Mouse (Mus musculus) thymus, postnatal 4 days (tissue): Measurements from ENCODE around the gene Acin1.

Experiments used
- DNase-seq: peaks from one replicate; pipeline ENCODE4 v3.0.0; 2021

Gene Acin1

DNA sequence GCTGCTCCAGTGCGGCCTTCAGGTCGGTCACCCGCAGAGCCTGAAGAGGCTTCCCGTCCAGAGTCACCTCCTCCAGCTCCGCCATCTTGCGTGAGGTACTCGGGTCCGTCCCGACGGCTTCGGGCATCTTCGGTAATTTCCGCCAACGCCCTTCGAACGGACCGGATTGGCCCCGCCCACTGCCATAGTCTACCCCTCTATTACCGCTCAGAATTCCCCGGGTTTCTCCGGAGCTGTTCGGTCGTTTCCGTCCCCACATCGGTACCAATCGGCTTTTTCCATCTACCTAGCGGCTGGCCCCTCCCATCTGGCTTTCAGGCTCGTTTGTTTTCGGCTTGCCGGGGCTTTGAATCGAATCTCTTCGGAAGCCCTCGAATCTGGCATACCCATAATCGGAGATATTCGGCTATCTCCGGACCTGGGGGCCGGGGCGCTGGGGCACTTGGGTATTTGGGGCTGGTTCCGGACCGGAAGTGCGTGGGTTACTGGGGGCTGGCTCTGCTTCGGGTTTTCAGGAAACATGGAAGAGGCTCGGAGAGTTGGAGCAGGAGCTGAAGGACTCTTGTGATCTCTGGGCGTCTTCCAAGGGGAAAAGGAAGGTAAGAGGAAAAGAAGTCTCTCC, at the start of gene Acin1:
Gene Acin1 (minus strand): TSS at position 410 of the 622 bp plus-strand sequence.
- DNase-seq, result peak; percentile 100

DNA sequence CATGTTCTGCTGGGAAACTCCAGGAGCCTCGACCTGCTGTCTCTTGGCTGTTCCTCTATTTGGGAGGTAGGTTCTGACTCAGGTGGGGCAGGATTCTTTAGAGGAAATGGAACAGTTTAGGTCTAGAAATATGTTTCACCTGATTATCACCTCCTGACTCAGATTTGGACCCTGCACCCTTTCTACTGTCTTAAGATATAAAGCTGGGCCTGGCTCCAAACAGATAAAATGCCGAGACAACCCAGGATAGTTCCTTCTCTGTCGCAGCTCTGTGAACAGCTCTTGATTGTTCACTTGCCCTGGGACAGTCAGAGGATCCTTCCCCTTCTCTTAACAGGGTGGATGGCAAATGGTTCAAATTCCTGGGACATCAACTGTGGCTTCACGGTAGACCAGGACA, 48.5 kb upstream of the Acin1 start:
- DNase-seq, result no peak

DNA sequence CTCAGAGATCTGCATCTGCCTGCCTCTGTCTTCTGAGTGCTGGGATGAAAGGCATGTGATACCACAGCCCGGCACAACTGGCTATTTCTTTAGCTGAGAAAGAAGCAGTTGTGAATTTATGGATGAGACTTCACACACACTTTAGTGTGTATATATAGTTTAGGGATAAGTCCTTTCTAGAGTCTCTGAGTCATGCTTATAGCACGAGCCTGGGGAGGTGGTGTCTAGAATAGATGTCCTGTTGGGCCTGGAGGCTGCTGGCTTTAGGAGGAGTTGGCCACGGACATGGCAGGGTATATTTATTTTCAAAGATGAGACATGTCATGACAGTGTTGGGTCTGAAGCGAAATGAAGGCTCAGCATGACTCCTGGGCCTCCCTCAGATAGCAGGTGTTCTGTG, 47.3 kb upstream of the Acin1 start:
- DNase-seq, result no peak

DNA sequence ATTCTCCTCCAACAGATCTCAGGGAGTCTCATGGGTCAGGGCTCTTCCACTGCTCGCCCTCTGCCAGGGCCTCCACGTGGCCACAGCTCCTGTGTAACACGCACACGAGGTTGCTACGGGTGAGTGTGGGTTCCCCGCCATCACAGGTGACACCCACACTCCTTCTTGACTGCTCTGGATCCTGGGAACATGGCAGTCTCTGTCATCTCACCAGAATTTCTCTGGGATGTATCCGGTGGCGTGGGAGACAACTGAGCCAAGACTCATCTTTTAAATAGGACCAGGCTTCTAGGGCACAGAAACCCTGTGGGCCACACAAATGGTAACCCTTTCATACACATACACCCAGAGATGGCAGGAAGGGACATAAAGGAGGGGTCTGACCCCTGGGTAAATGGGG, 45.5 kb upstream of the Acin1 start:
- DNase-seq, result no peak

DNA sequence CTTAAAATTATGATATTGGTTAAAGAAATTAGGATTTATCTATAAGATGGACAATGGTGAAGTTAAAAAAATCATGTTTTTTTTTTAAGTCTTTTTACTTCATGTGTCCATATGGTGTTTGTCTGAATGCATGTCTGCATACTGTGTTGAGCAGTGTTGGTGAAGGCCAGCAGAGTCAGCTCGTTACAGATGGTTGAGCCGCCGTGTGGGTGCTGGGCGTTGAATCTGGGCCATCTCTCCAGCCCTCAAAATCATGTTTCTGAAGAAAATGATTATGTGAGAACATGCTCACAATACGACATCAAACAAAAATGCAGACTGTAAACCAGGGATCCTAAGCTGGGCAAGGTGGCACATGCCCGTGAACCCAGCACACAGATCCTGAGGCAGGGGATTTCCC, 43.6 kb upstream of the Acin1 start:
- no peak for DNase-seq

DNA sequence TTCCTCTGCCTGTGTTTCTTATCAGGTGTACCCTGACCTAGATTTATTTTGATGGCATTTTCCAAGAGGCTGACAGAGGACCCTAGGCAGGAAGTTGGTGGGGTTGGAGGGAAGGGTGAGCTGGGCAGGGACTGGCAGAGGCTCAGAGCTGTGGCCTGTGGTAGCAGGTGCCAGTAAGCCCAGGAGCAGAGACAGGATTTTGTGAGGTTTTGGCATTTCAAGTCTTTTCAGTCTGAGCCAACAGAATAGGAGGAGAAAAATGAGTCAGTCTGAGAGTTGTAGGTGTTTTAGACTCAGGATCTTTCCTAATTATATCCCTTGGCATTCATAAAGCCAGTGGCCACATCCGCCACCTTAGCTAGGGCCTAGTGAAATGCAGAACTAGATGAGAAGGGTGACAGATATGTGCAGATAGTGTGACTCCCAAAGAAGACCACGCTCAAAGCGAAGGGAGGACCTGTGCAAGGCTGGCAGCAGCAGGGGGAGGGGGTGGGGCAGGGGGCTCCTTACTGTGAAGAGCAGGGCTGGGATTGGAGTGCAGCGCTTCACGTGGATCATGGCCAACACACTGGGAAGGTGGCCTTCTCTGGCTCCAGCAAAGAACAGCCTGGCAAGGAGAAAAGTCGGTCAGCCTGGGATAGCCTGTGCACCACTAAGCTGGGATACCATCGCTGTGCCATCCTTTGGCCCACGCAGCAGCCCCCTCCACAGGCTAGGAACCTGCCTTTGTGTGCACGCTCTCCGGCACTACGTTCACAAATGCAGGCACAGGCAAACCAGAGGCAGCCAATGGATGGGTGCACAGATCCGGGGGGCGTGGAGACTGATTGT, 42.3 kb upstream of the Acin1 start:
- DNase-seq, result no peak

DNA sequence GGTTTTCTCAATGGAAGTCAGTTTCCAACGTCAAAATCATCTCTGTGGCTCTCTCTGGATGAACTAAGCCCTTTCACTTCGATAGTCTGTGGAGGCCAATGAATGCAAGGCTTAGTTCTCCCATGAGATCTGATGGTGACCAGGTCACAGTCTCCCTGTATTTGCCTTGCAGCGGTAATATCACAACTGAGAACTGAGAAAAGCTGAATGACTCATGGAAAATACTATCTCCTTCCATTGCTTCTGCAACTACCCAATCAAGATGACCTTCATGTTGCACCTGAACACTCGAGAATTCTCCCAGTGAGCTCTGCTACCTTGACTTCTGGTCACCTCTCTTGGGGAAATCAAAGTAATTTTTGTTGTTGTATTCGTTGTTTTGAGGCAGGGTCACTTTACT, 40.8 kb upstream of the Acin1 start:
- no peak for DNase-seq

DNA sequence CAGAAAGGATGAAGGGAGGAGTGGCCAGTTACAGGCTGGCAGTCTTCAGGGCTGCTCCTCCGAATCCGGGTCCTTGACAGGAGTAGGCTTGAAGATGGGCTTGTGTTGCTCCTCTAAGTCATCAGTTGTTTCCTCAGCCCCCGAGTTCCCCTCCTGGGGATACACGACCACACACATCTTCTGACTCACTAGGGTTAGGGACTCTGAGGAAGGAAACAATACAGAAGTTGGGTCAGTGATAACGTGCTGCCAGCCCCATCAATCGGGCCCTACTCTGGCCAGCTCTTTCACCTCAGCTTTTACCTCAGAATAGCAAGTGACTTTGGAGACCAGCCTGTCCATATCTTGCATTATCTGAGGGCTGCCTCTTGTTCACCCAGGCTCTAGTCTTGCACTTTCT, 37.3 kb upstream of the Acin1 start:
- no peak for DNase-seq

DNA sequence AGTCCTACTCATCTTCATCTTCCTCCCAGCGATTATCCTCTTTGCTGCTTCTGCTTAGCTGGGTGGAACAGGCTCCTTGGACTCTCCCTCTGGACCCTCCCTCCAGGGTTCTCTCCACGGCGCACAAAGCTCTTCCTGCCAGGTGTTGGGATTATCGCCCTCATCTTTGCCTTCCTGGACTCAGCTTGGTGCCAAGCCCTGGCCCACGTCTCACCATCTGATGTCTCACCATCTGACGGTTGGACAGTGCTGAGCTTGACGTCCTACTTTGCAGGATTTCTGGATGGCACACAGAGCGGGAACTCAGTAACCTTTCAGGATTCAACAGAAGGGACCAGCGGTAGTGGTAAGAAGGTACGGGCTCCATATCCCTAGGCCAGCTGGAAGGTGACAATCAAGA, 35.0 kb upstream of the Acin1 start:
- DNase-seq, result no peak

DNA sequence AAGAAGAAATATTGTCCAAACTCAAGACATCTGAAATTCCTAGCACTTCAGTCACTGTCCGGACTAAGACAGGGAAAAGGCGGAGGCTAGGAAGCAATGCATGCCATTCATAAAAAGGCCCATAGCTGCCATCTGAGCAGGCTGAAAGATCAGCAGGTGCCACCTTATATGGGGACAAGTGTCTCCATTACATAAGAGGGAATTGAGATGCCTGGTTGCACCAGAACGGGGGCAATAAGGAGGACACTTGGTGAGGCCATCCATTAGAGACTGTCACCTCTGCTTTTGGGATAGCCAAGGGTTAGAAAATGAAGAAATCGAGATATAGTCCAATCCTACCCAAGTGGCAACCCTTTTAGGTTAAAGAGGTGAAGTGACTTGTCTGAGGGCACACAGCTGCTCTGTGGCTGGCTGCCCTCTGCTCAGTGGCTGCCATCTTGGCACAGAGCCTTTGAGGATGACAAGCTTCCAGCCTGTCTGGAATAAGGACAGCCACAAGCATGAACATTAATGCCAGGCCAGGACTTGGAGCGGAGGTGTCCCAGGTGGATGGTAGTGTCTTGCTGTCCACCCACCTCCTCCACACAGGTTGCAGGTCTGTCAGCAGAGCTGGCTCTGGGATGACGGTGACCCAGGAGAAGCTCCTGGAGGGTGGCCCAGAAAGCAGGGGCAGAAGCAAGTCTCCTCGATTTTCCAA, 34.1 kb upstream of the Acin1 start:
- DNase-seq, result no peak

DNA sequence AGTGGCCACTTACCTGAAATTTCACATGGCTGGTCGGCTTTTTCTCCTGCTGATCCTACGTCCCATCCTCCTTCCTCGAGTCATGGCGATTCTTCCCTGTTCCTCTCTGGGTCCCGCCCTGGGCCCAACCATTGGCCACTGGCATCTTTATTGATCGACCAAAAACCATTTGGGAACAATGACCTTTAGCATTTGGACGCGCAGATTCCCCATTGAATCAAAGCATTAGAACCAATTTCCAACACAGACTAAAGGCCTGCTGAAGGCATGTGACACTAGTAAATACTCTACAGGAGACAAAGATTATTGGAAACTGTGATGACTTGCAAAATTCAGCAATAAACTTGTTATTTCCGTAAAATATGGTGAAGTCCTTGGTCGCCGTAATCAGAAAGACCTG, 33.3 kb upstream of the Acin1 start:
- no peak for DNase-seq

DNA sequence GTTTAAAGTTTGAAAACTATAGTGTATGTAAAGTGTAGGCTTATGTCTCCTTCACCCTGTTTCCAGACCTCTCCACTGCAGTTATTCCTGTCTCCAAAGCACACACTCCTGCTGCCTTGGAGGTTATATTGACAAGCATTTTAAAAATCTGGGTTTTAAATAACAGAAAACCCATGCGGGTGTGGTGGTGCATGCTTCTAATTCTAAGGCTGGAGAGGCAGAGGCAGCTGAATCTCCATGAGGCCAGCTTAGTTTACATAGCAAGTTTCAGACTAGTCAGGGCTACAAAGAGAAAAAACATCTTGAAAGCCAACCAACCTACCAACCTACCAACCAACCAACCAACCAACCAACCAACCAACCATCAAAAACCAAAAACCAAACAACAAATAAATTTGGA, 28.7 kb upstream of the Acin1 start:
- no peak for DNase-seq

DNA sequence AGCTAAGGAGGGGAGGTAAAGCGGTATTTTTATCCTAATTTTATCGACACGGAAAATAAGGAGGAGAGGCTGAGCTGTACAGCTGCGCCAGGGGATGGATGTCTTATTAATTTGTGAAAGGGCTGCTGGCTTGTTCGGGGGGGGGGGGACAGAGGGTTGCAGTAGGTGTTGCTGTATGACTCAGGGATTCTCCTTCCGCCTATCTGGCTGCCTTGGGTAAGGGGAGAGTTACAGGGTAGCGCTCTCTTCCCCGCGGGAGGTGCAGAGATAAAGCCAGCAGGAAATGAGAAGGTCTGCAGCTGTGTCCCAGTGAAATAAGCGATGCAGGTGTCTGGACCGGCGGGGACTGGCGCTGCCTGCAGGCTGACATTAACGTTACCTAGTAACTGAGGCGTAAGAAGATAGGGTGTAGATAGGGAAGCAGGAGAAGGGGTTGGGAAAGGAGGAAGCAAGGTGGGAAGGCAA, 27.9 kb upstream of the Acin1 start:
- DNase-seq, result peak; percentile 72

DNA sequence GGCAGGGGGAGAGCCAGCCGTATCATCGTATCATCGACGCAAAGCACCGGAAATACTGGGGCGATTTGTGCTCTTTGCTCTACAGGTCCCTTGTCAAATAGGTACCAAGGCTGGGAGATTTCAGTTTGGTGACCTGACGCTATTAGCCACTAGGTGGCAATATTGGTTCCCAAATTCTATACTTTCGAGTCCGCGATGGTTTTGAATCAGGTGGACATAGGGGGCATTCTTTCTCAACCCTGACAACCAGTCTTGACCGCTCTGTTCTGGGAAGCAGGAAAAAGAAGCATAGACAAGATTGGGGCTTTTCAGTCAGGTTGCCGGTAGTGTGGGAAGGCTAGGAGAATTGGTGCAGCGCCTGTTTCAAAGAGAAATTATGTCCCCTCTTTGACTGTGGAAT, 27.4 kb upstream of the Acin1 start:
- DNase-seq, result peak; percentile 68

DNA sequence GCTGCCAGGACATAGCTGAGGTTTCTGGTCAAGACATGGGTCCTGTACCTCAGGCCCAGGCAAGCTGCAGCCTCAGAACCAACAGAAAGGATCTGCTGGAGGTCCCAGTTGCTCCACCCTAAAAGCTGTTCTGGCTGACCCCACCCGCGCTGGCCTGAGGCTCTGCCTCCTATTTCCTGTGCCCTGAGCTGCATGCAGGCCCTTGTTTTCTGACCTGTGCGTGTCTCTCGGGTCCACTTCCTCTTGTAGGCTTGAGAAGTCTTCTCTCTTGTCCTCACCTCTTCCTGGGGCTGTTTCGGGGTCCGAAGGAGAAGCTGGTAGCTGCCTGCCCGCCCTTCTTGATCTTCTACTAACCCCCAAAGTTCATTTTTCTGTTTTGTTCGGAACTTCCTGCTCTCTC, 26.1 kb upstream of the Acin1 start:
- DNase-seq, result no peak

DNA sequence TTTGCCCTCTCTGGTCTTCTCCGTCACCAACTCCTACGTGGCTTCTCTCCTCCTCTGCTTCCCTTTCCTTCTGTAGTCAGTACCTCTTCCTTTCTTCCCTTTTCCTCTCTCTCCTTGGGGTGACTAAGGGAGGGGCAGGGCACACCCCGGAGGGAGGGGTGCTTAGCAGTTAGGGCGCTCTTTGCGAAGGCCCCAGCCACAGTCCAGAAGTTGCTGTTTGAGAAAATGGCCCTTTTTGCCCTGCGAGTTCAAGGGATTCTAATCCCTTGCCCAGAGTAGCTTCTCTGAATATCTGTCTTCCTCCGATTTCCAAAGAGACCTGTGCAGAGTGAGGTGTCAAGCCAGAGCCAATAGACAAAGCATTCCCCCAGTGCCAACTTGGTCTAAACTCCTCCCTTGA, 25.3 kb upstream of the Acin1 start, which contains the start of gene Cebpe:
Gene Cebpe (minus strand): TSS at position 101 of the 400 bp plus-strand sequence.
- no peak for DNase-seq

DNA sequence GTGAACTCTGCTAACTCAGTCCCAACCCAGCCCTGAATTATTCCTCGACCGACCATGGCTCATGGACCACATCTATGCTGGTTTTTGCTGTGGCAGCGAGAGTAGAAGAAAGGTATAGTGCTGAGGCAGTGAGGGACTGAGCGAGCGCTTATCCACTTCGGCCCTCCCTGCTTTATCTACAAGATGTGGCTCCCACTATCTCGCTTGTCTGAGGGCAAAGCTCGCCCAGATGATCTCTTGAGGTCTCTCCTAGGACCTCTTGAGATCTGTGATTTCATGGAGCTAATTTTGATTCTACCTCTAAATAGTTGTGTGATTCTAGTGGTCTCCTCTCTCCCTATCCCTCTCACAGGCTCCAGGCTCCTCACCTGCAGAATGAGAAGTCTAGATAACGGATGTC, 22.3 kb upstream of the Acin1 start:
- no peak for DNase-seq

DNA sequence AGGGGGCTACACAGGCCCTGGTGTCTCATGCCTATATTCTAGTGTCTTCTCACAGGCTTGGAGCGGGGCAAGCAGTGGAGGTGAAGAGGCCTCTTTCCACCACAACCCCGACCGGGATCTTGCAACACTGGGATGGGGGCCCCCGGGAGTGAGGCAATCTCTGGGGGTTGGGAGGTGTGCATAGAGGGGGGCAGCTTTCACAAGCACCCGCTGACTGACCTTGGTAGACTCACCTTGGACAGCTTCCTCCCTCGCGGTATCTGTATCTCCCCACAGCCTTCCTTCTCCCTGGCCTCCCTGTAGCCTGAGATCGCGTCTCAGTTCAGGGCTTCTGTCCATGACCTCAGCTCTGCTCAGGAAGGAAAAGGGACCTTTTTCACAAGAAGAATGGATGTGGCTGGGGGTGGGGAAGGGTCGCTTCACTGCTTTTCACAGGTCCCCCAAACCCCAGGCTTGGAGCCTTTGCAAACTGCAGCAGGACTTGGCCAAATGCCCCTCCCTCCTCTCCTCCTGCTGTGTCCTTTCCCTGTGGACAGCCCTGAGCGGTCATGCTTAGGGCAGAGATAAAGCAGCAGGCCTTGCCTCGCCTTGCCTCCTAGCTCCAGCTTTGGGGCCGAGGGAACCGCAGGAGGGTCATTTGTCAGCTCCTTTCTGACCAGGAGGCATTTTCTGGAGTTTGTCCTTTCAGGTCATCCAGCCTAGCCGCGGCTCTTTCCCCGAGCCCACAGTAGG, 20.0 kb upstream of the Acin1 start:
- DNase-seq, result no peak

DNA sequence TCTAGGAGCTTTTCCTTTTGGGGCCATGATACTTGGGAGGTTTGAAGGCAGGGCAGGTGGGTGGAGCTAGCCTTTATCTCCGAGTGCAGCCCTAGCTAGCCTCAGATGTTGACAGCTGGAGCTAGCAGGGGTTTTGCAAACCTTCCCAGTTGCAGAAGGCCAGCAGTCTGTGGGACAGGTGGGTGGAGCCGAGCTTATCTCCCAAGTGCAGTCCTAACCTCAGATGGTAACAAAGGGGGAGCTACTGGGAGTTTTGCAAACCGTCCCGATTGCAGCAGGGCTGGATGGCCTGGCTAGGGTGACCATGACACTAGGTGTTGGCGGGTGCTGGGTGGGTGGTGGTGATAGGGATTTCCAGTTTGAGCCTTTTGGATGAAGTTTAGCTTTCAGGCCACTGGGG, 19.1 kb upstream of the Acin1 start:
- no peak for DNase-seq

DNA sequence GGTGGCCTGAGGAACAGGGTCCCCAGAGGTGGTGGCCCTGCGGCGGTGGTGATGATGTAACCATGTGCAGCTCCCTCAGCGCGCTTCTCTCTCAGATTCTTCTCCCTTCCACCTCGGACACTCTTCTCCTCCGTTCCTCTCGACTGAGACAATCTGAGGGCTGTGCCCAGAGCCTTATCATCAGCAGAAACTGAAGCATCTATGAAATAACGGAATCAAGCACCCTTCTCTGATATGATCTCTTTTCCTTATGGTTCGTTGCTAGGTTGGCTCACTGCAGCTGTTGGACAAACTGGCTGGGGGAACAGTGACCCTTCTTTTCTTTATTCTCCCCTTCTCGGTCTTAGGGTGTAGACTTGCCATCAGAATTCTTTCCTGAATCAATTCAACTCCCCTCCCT, 16.5 kb upstream of the Acin1 start:
- DNase-seq, result no peak

DNA sequence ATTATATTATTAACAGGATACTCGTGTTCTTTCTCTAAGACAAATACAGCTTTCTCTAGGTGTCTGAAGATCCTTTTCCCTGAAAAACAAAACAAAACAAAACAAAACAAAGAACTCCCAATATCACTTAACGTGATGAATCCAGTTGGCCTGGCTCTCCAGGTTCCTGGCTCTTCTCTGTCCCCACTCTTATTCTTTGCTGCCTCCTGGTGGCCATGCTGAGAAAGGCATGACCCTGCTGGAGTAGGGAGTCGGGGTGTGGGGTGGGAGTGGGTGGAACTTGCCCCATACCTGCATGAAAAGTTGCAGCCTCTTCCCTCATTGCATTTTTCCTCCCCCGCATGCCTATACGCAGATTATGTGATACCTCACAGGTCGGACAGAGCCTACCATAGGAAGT, 14.6 kb upstream of the Acin1 start:
- DNase-seq, result peak; percentile 95

DNA sequence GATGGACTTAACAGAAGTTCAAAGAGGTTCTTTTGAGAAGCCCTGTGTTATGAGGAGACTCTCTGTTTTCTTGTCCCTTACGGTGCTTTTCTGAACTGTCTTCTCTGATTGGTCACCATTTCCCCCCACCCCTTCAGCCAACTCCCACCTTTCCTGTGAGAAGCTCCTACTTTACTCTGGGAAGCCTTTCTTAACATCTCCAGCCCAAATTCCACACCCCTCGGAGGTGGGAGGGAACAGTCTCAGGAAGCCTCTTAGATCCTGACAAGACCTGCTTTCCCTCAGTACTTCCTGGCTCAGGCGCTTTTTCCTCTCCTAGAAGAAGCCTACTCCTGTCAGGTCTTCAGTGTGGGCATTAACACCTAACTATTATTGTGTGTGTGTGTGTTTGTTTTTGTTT, 12.9 kb upstream of the Acin1 start:
- DNase-seq, result no peak

DNA sequence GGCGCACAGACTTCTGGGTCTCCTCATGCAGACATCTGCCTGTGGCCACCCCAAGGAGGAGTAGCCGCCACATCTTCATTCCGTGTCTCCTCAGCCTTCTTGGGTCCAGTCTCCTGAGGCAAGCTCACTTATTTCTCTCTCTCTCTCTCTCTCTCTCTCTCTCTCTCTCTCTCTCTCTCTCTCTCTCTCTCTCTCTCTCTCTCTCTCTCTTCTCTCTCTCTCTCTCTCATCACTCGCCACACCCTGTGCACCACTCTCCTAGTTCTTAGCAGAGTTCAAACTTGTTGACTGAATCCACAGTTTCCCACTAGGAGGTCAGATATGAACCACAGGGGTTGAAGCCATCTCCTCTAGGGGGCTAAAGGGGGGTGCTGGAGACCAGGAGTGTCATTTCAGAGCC, 12.0 kb upstream of the Acin1 start, which contains the start of gene Gm29776:
Gene Gm29776 (minus strand): TSS at position 101 of the 400 bp plus-strand sequence.
- no peak for DNase-seq
